In genomic region chr16:22931431-22932200, GRCm38 (mm10) we compare ENCODE assay signal across 28 mouse cellular contexts. TPM values are rescaled to one million over a fixed set of nuclear protein-coding genes. Genes with fewer than 3 reads are reported as not detected.
DNase-seq lines count a peak whose midpoint lies in the region; ATAC-seq lines count a peak whose summit lies in the region.
"Had no signal": no experiment of that assay in that cellular context is flagged by ENCODE, and none has a peak within 500 bp of the region (broad histone marks: within the 10 kb centered on the region; RNA-seq: fewer than 3 reads in every experiment).

No protein-coding gene starts in this region.

- no peaks in the 10 kb centered on the region for H3K36me3 ChIP-seq in midbrain, embryonic 11.5 days (ENCODE audit: control insufficient read depth, insufficient read depth, low read length)
- no peaks in the 10 kb centered on the region for H3K36me3 ChIP-seq in midbrain, embryonic 10.5 days
- H3K36me3 ChIP-seq: embryonic facial prominence, embryonic 13.5 days; embryonic facial prominence, embryonic 15.5 days; forebrain, embryonic 10.5 days; forebrain, embryonic 12.5 days had no signal

- H3K4me1 ChIP-seq in midbrain, embryonic 11.5 days (ENCODE audit: control insufficient read depth, insufficient read depth, low read length), result no peaks in the 10 kb centered on the region
- H3K4me1 ChIP-seq in midbrain, embryonic 10.5 days, result no peaks in the 10 kb centered on the region
- H3K4me1 ChIP-seq: embryonic facial prominence, embryonic 13.5 days; embryonic facial prominence, embryonic 15.5 days; forebrain, embryonic 10.5 days; forebrain, embryonic 12.5 days had no signal

- no peaks in the 10 kb centered on the region for H3K27me3 ChIP-seq in midbrain, embryonic 11.5 days (ENCODE audit: control insufficient read depth, insufficient read depth, low read length)
- H3K27me3 ChIP-seq in midbrain, embryonic 10.5 days (ENCODE audit: low read depth, poor library complexity, severe bottlenecking), result no peaks in the 10 kb centered on the region
- H3K27me3 ChIP-seq: embryonic facial prominence, embryonic 13.5 days; embryonic facial prominence, embryonic 15.5 days; forebrain, embryonic 12.5 days had no signal

- WGBS in midbrain, embryonic 11.5 days, result 85% methylated on average over 11 of the region's 11 CpGs
- 88% methylated on average over 11 of the region's 11 CpGs for WGBS in midbrain, embryonic 10.5 days

- no peak overlapping the region for H3K9ac ChIP-seq in midbrain, embryonic 11.5 days (ENCODE audit: low read length)
- H3K9ac ChIP-seq: embryonic facial prominence, embryonic 13.5 days; embryonic facial prominence, embryonic 15.5 days; forebrain, embryonic 12.5 days had no signal

- ATAC-seq in midbrain, embryonic 11.5 days (ENCODE audit: low FRiP score), result no peak
- ATAC-seq: forebrain, embryonic 14.5 days; forebrain, embryonic 16.5 days had no signal

- no peaks in the 10 kb centered on the region for H3K9me3 ChIP-seq in midbrain, embryonic 11.5 days (ENCODE audit: control insufficient read depth, low read length)
- H3K9me3 ChIP-seq in midbrain, embryonic 10.5 days (replicated peaks), result no peaks in the 10 kb centered on the region
- H3K9me3 ChIP-seq: embryonic facial prominence, embryonic 13.5 days; embryonic facial prominence, embryonic 15.5 days; forebrain, embryonic 10.5 days; forebrain, embryonic 12.5 days had no signal

- no peak overlapping the region for H3K27ac ChIP-seq in midbrain, embryonic 11.5 days (ENCODE audit: low read depth, low read length)
- no peak overlapping the region for H3K27ac ChIP-seq in midbrain, embryonic 10.5 days (replicated peaks)
- H3K27ac ChIP-seq: embryonic facial prominence, embryonic 13.5 days; embryonic facial prominence, embryonic 15.5 days; forebrain, embryonic 10.5 days; forebrain, embryonic 12.5 days had no signal

- H3K4me2 ChIP-seq in midbrain, embryonic 11.5 days, result no peak overlapping the region
- H3K4me2 ChIP-seq: embryonic facial prominence, embryonic 13.5 days; embryonic facial prominence, embryonic 15.5 days; forebrain, embryonic 12.5 days had no signal

- intact Hi-C loops in left cerebral cortex, postnatal 4 days (cut with DNase I), result no loop called here

- DNase-seq in midbrain, embryonic 11.5 days (ENCODE audit: low spot score, missing footprints), result peak; percentile 56
- DNase-seq in midbrain, embryonic 10.5 days (ENCODE audit: low spot score), result no peak
- DNase-seq in ES-CJ7 (ENCODE audit: low read depth, low spot score), result peak; percentile 42
- DNase-seq in ZHBTc4 (ENCODE audit: low read depth, low spot score), result peak; percentile 80
- no peak for DNase-seq in left cerebral cortex, postnatal 4 days
- DNase-seq in right cerebral cortex, postnatal 14 days, result no peak
- DNase-seq: adrenal gland, adult 2 months; adrenal gland, postnatal 10 days; adrenal gland, postnatal 25 days; cerebellum, adult 11 months; cerebellum, adult 18-20 months; cerebellum, adult 8-10 months; cerebellum, adult 9-11 months; cerebellum, postnatal 14 days; cerebellum, postnatal 36 days had no signal

- no peak overlapping the region for H3K4me3 ChIP-seq in midbrain, embryonic 11.5 days (ENCODE audit: low read depth, low read length)
- H3K4me3 ChIP-seq in midbrain, embryonic 10.5 days, result no peak overlapping the region
- H3K4me3 ChIP-seq: embryonic facial prominence, embryonic 13.5 days; embryonic facial prominence, embryonic 15.5 days; erythroblast, embryonic 14.5 days; forebrain, embryonic 10.5 days; forebrain, embryonic 12.5 days had no signal

RNA-seq across cellular contexts. Expression of gene Fetub, which starts 13.5 kb away (rescaled TPM):
- not detected in 2 replicates for polyA plus RNA-seq in midbrain, embryonic 11.5 days (2014; fragmentation: Nextera tagmentation; extraction: Ambion mirVana)
- not detected in 2 replicates for polyA plus RNA-seq in midbrain, embryonic 10.5 days (2016; fragmentation: Nextera tagmentation; extraction: Ambion mirVana)
- total RNA-seq in left cerebral cortex, postnatal 4 days (2021), result not detected
- total RNA-seq: common myeloid progenitor, adult 5-6 weeks; MEL had no signal
- polyA plus RNA-seq: erythroblast, embryonic 14.5 days; forebrain, embryonic 10.5 days; forebrain, embryonic 12.5 days; forebrain, embryonic 14.5 days; forebrain, embryonic 16.5 days had no signal

RNA-seq across cellular contexts. Expression of gene Hrg, which starts 19.3 kb away (rescaled TPM):
- 0.10 TPM in 1 of 2 replicates, not detected in the other for polyA plus RNA-seq in midbrain, embryonic 11.5 days (2014; fragmentation: Nextera tagmentation; extraction: Ambion mirVana)
- 0.09 and 0.12 TPM in 2 replicates for polyA plus RNA-seq in midbrain, embryonic 10.5 days (2016; fragmentation: Nextera tagmentation; extraction: Ambion mirVana)
- not detected for total RNA-seq in left cerebral cortex, postnatal 4 days (2021)
- total RNA-seq: common myeloid progenitor, adult 5-6 weeks; ES-E14; MEL had no signal
- polyA plus RNA-seq: C2C12; embryonic facial prominence, embryonic 11.5 days; embryonic facial prominence, embryonic 13.5 days; erythroblast, embryonic 14.5 days; forebrain, embryonic 10.5 days; forebrain, embryonic 12.5 days; forebrain, embryonic 14.5 days; forebrain, embryonic 16.5 days; frontal cortex, adult 2 months had no signal

RNA-seq across cellular contexts. Expression of gene Ahsg, which starts 40.5 kb away (rescaled TPM):
- 0.14 TPM in 1 of 2 replicates, not detected in the other for polyA plus RNA-seq in midbrain, embryonic 11.5 days (2014; fragmentation: Nextera tagmentation; extraction: Ambion mirVana)
- not detected in 2 replicates for polyA plus RNA-seq in midbrain, embryonic 10.5 days (2016; fragmentation: Nextera tagmentation; extraction: Ambion mirVana)
- total RNA-seq in left cerebral cortex, postnatal 4 days (2021), result not detected
- total RNA-seq: common myeloid progenitor, adult 5-6 weeks; MEL had no signal
- polyA plus RNA-seq: C2C12; embryonic facial prominence, embryonic 11.5 days; embryonic facial prominence, embryonic 13.5 days; forebrain, embryonic 10.5 days; forebrain, embryonic 12.5 days; forebrain, embryonic 14.5 days had no signal

Comparison
In these comparisons a context has a peak if more than half of its experiments do, and no peak if none do; other contexts are left out.
1. DNase-seq: peak in midbrain, embryonic 11.5 days (single experiment), ES-CJ7 (single experiment) and ZHBTc4 (single experiment); none in midbrain, embryonic 10.5 days (single experiment), left cerebral cortex, postnatal 4 days (single experiment) and right cerebral cortex, postnatal 14 days (single experiment).